Mouse (Mus musculus) myocyte (in vitro differentiated cells): ENCODE results near the gene Celsr3. TPM values are rescaled to one million over a fixed set of nuclear protein-coding genes. Genes with fewer than 3 reads are reported as not detected.

Experiments used
- H3K27me3 ChIP-seq: one replicate; pipeline ENCODE4 v1.6.1; 2011; ENCODE audit not compliant: control insufficient read depth, insufficient read depth, insufficient read length
- H3K36me3 ChIP-seq: one replicate; pipeline ENCODE4 v1.6.1; 2011; ENCODE audit not compliant: control insufficient read depth, insufficient read depth
- H3K4me2 ChIP-seq: one replicate; pipeline ENCODE4 v1.6.1; 2011; ENCODE audit warnings: low read depth, control low read depth
- H3K4me3 ChIP-seq: one replicate; pipeline ENCODE4 v1.5.1; 2011; ENCODE audit warnings: mild to moderate bottlenecking, control low read depth, moderate library complexity
- H3K79me2 ChIP-seq: one replicate; pipeline ENCODE4 v1.6.1; 2011; ENCODE audit not compliant: control insufficient read depth, insufficient read depth
- H3ac ChIP-seq: one replicate; pipeline ENCODE4 v1.6.1; 2011; ENCODE audit not compliant: control insufficient read depth, insufficient read length
- CEBPB ChIP-seq: IDR thresholded peaks from 2 replicates; pipeline ENCODE4 v1.6.1; 2011; ENCODE audit warnings: mild to moderate bottlenecking, moderate library complexity; ENCODE audit not compliant: poor library complexity, insufficient read depth, severe bottlenecking
- E2F4 ChIP-seq: IDR thresholded peaks from one replicate; pipeline ENCODE4 v1.6.1; 2011; ENCODE audit warnings: mild to moderate bottlenecking, control low read depth, moderate library complexity; ENCODE audit not compliant: insufficient read depth
- MAX ChIP-seq: IDR thresholded peaks from one replicate; pipeline ENCODE4 v1.6.1; 2011; ENCODE audit warnings: low read depth, mild to moderate bottlenecking, control low read depth
- MYOD1 ChIP-seq, 3 experiments: IDR thresholded peaks; one replicate each; pipeline ENCODE4 v1.6.1; 2011; ENCODE audit warnings: control low read depth in 2 of 3, low read depth in 2 of 3, mild to moderate bottlenecking in 2 of 3, moderate library complexity in 1 of 3; ENCODE audit not compliant: insufficient read length in 2 of 3, control insufficient read depth in 1 of 3
- MYOG ChIP-seq, 3 experiments: IDR thresholded peaks; one replicate each; pipeline ENCODE4 v1.6.1; 2011; ENCODE audit warnings: control low read depth in 2 of 3, low read depth in 2 of 3, mild to moderate bottlenecking in 2 of 3; ENCODE audit not compliant: insufficient read length in 2 of 3, control insufficient read depth in 1 of 3, insufficient read depth in 1 of 3
- POLR2A ChIP-seq: IDR thresholded peaks from one replicate; pipeline ENCODE4 v1.6.1; 2011; ENCODE audit warnings: low read depth, mild to moderate bottlenecking, control low read depth, moderate library complexity; ENCODE audit not compliant: insufficient read length
- POLR2AphosphoS2 ChIP-seq: IDR thresholded peaks from one replicate; pipeline ENCODE4 v1.6.1; 2011; ENCODE audit warnings: low read depth, control low read depth; ENCODE audit not compliant: insufficient read length
- REST ChIP-seq: IDR thresholded peaks from one replicate; pipeline ENCODE4 v1.6.1; 2011; ENCODE audit warnings: mild to moderate bottlenecking, control low read depth, moderate library complexity; ENCODE audit not compliant: insufficient read depth, insufficient read length
- SRF ChIP-seq: IDR thresholded peaks from one replicate; pipeline ENCODE4 v1.6.1; 2011; ENCODE audit warnings: low read depth; ENCODE audit not compliant: control insufficient read depth, insufficient read length
- TCF12 ChIP-seq: IDR thresholded peaks from one replicate; pipeline ENCODE4 v1.6.1; 2011; ENCODE audit warnings: mild to moderate bottlenecking, control low read depth; ENCODE audit not compliant: poor library complexity, insufficient read depth, severe bottlenecking
- TCF3 ChIP-seq: IDR thresholded peaks from one replicate; pipeline ENCODE4 v1.6.1; 2011; ENCODE audit warnings: low read depth, control low read depth; ENCODE audit not compliant: insufficient read length
- USF1 ChIP-seq: IDR thresholded peaks from one replicate; pipeline ENCODE4 v1.6.1; 2011; ENCODE audit warnings: low read depth, mild to moderate bottlenecking, control low read depth, moderate library complexity
- polyA plus RNA-seq: library from polyadenylated mRNA; unstranded; fragments of >200 nt; fragmentation: generic; extraction: Trizol; gene quantifications from one replicate; pipeline ENCODE4 v1.2.1, GENCODE M21; 2012; ENCODE audit warnings: missing spikeins

Gene Celsr3
- polyA plus RNA-seq, 1 experiment = 0.65 TPM

DNA sequence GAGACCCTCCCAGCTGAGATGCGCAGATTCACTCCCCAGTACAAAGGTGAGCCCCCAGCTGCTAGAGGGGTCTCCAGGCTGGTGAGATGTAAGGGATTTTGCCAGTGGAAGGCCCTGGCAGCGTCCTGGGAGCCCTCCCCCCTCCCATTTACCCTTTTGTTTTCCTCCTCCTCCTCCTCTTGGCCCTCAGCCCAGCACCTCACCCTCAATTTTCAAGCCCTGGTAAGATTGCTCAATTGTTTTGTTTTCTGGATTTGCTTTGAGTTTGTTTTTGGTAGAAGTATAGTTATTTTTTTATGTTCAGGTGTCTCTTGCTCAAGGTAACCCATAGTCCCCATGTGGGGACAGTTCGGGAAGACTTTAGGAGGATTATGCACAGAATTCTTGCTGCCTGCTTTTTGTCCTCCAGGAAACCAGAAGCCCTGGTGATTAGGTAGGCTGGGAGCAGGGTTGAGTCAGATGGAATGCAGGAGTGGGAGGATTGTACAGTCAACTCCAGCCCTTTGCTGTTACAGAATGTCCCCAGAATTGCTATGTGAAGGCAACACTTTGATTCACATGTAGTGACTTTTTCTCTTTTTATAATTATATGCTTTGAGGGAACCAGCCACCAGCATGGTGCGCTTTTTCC lies 29.7 kb upstream of the Celsr3 start:
- H3K4me3 ChIP-seq = peak overlapping the region; percentile 19
- TF ChIP-seq CEBPB (peak; percentile 49; the same call in 1 of the 2 replicates), E2F4 (no peak)
- peak overlapping the region; percentile 94 for H3K4me2 ChIP-seq
- H3ac ChIP-seq = no peak overlapping the region
- H3K27me3 ChIP-seq = no peaks in the 10 kb centered on the region
- peaks cover 35% of the 10 kb centered on the region for H3K36me3 ChIP-seq
- peaks cover 79% of the 10 kb centered on the region for H3K79me2 ChIP-seq

DNA sequence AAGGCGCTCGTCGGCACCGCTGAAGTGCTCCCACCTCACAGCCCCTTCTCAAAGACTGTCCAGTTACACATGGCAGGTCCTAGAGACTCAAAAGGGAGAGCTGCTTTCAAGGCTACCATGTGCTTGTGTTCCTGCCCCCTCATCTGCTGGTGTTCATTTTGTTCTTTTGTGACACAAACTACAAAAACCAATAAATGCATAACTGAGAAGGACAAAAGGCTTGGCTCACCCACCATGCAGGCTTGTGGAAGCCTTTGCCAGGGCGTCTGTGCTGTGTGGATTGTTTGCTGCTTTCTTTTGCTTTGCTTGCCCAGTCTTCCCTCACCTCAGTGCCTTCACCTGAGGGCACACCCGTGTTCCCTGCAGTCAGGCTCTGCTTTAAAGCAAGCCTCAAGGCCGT lies 28.6 kb upstream of the Celsr3 start:
- Histone ChIP-seq H3ac (no peak overlapping the region), H3K79me2 (peaks cover 68% of the 10 kb centered on the region), H3K36me3 (peaks cover 45% of the 10 kb centered on the region), H3K4me3 (no peak overlapping the region), H3K4me2 (peak overlapping the region; percentile 94), H3K27me3 (no peaks in the 10 kb centered on the region)
- no peak for TF ChIP-seq TCF3
- no peak for TF ChIP-seq MAX
- no peak for TF ChIP-seq POLR2A
- TF ChIP-seq MYOD1 (IDR thresholded peaks at IDR 0.05; ENCODE audit: control insufficient read depth in 1 of 3, insufficient read length in 2 of 3, low read depth in 2 of 3) = no peak
- TF ChIP-seq SRF = no peak
- no peak for TF ChIP-seq E2F4
- no peak for TF ChIP-seq MYOG (IDR thresholded peaks at IDR 0.05; ENCODE audit: control insufficient read depth in 1 of 3, insufficient read depth in 1 of 3, insufficient read length in 2 of 3, low read depth in 2 of 3)
- no peak for TF ChIP-seq TCF12
- no peak for TF ChIP-seq POLR2AphosphoS2
- TF ChIP-seq REST = no peak
- TF ChIP-seq USF1 = no peak
- TF ChIP-seq CEBPB = no peak

DNA sequence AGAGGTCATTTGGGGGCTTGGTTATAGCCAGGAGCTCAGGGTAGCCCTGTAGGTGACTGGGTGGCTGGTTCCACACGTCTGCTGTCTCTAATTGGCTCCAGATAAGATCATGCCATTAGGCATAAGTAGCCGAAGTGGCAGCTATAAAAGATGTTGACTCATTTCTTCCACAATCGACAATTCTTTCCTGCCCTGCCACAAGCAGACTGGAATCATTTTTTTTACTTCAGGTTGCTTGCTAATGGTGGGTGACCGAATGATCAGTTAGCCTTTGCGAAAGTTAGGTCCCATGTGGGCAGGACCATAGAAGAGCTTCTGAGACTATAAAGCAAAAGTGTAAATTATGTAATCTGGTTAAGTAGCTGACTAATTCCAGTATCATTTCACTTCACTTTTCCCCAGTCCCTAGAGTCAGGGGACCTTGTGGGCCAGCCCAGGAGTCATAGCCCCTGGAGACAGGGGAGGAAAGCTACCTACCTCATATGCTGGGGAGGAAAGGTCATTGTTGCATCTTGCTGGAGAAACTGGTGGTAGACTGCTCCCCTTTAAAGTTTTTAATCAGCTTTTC lies 27.5 kb upstream of the Celsr3 start:
- no peak overlapping the region for H3ac ChIP-seq
- H3K36me3 ChIP-seq = peaks cover 56% of the 10 kb centered on the region
- H3K4me2 ChIP-seq = peak overlapping the region; percentile 94
- H3K27me3 ChIP-seq = no peaks in the 10 kb centered on the region
- TF ChIP-seq TCF3 (no peak), SRF (no peak), REST (no peak), MYOG (IDR thresholded peaks at IDR 0.05; ENCODE audit: control insufficient read depth in 1 of 3, insufficient read depth in 1 of 3, insufficient read length in 2 of 3, low read depth in 2 of 3) (no peak), POLR2A (no peak), CEBPB (no peak), MAX (no peak), TCF12 (no peak), USF1 (no peak), MYOD1 (IDR thresholded peaks at IDR 0.05; ENCODE audit: control insufficient read depth in 1 of 3, insufficient read length in 2 of 3, low read depth in 2 of 3) (no peak), POLR2AphosphoS2 (no peak), E2F4 (no peak)
- no peak overlapping the region for H3K4me3 ChIP-seq
- peaks cover 57% of the 10 kb centered on the region for H3K79me2 ChIP-seq

DNA sequence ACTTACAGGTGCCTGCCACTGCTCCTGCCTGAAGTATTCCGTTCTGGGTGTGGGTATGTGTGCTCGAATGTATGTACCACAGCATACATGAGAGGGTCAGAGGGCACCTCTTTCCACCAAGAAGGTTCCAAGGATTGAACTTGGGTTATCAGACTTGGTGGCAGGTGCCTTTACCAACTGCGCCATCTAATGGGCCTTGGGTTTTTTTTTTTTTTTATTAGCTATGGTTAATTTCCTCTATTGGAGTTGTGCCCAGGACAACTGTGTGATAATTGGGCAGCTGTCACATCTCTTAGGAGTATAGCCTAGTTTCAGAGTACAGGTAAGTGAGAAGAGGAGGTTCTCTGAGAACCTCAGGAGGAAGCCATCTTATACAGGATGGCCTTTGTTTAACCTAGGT lies 26.6 kb upstream of the Celsr3 start:
- no peaks in the 10 kb centered on the region for H3K27me3 ChIP-seq
- H3K36me3 ChIP-seq = peaks cover 60% of the 10 kb centered on the region
- TF ChIP-seq MYOD1 (IDR thresholded peaks at IDR 0.05; ENCODE audit: control insufficient read depth in 1 of 3, insufficient read length in 2 of 3, low read depth in 2 of 3) (no peak), USF1 (no peak), REST (no peak), SRF (no peak), TCF3 (no peak), MYOG (IDR thresholded peaks at IDR 0.05; ENCODE audit: control insufficient read depth in 1 of 3, insufficient read depth in 1 of 3, insufficient read length in 2 of 3, low read depth in 2 of 3) (no peak), POLR2A (no peak), POLR2AphosphoS2 (no peak), CEBPB (no peak), MAX (no peak), TCF12 (no peak), E2F4 (no peak)
- H3K4me3 ChIP-seq = no peak overlapping the region
- no peak overlapping the region for H3ac ChIP-seq
- H3K79me2 ChIP-seq = peaks cover 48% of the 10 kb centered on the region
- no peak overlapping the region for H3K4me2 ChIP-seq

DNA sequence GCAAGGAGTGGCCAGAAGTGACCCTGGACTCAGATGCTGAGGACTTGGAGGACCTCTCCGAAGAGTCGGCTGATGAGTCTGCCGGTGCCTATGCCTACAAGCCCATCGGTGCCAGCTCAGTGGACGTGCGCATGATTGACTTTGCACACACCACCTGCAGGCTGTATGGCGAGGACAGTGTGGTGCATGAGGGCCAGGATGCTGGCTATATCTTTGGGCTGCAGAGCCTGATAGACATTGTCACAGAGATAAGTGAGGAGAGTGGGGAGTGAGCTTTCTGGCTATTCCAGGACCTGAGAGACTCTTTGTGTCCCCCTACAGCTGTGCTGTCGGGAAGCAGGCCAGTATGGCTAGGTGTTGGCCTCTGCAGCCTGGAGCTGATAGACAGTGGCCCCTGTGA lies 20.4 kb upstream of the Celsr3 start:
- Histone ChIP-seq H3K27me3 (no peaks in the 10 kb centered on the region), H3ac (no peak overlapping the region), H3K4me3 (no peak overlapping the region), H3K4me2 (no peak overlapping the region), H3K36me3 (peaks cover 45% of the 10 kb centered on the region), H3K79me2 (no peaks in the 10 kb centered on the region)
- TF ChIP-seq MYOD1 (IDR thresholded peaks at IDR 0.05; ENCODE audit: control insufficient read depth in 1 of 3, insufficient read length in 2 of 3, low read depth in 2 of 3) = no peak
- peak; percentile 46 for TF ChIP-seq POLR2AphosphoS2
- TF ChIP-seq MYOG (IDR thresholded peaks at IDR 0.05; ENCODE audit: control insufficient read depth in 1 of 3, insufficient read depth in 1 of 3, insufficient read length in 2 of 3, low read depth in 2 of 3) = no peak
- no peak for TF ChIP-seq REST
- no peak for TF ChIP-seq CEBPB
